Mouse (Mus musculus): Measurements from ENCODE around the gene Itpa. TPM values are rescaled to one million over a fixed set of nuclear protein-coding genes. Genes with fewer than 3 reads are reported as not detected.
A peak's percentile ranks its signal among the peaks of the same experiment; 100 is the strongest.

Itpa gene
- polyA plus RNA-seq, 1 experiment from 2014 or later = 152 TPM

GRCm38 (mm10) chr2:130664102-130664701 is 3.2 kb upstream of the Itpa start, which contains the start of gene Ddrgk1:
Gene Ddrgk1, minus strand, starts transcription at chr2:130664659.
- DNase-seq (ENCODE audit: low spot score) (peak; percentile 94), ATAC-seq (replicated peaks; ENCODE audit: low FRiP score) (peak; percentile 95)
- H3K27ac ChIP-seq (ENCODE audit: low read depth, low read length) = peak within 1 kb of the TSS; percentile 96
- no peaks in the 10 kb centered on the region; the same call in 1 of the 2 replicates for H3K36me3 ChIP-seq (ENCODE audit: control insufficient read depth, insufficient read depth, low read length)
- WGBS = under 1% methylated on average over 40 of the region's 40 CpGs
- no peaks in the 10 kb centered on the region for H3K9me3 ChIP-seq (ENCODE audit: control insufficient read depth, low read length)
- H3K27me3 ChIP-seq (ENCODE audit: control insufficient read depth, insufficient read depth, low read length) = no peaks in the 10 kb centered on the region
- H3K4me3 ChIP-seq (ENCODE audit: low read depth, low read length) = peak within 1 kb of the TSS; percentile 58
- H3K9ac ChIP-seq (ENCODE audit: low read length) = peak within 1 kb of the TSS; percentile 86
- peak within 1 kb of the TSS; percentile 77 for H3K4me2 ChIP-seq (ENCODE audit: low read depth, low read length, severe bottlenecking)
- peaks cover 10% of the 10 kb centered on the region for H3K4me1 ChIP-seq (replicated peaks; ENCODE audit: control insufficient read depth, insufficient read depth, low read length)

DNA sequence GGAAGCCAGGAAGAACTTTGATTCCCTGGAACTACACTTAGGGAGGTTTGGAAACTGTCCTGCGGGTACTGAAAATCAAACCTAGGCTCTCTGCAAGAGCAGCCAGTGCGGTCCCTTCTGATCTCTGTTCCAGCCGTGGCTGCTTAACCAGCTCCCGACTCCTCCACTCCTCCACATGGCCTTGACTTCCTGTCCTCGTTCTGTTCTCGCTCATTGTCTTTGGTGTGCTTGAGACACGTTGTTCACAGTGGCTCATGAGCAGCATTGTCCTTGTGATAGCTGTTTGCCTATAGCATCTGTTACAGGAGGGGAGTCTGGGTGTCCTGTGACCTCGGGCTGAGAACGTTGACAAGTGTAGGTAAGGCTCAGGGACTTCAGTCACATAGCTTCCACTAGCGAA is 9.8 kb downstream of the Itpa start:
- Histone ChIP-seq H3K4me2 (ENCODE audit: low read depth, low read length, severe bottlenecking) (no peak overlapping the region), H3K9ac (ENCODE audit: low read length) (no peak overlapping the region), H3K27ac (ENCODE audit: low read depth, low read length) (no peak overlapping the region), H3K4me3 (ENCODE audit: low read depth, low read length) (no peak overlapping the region), H3K4me1 (replicated peaks; ENCODE audit: control insufficient read depth, insufficient read depth, low read length) (no peaks in the 10 kb centered on the region), H3K36me3 (ENCODE audit: control insufficient read depth, insufficient read depth, low read length) (peaks cover 24% of the 10 kb centered on the region; the same call in 1 of the 2 replicates), H3K27me3 (ENCODE audit: control insufficient read depth, insufficient read depth, low read length) (no peaks in the 10 kb centered on the region), H3K9me3 (ENCODE audit: control insufficient read depth, low read length) (no peaks in the 10 kb centered on the region)
- 93% methylated on average over 10 of the region's 10 CpGs for WGBS
- DNase-seq (ENCODE audit: low spot score) = no peak
- ATAC-seq (replicated peaks; ENCODE audit: low FRiP score) = no peak

DNA sequence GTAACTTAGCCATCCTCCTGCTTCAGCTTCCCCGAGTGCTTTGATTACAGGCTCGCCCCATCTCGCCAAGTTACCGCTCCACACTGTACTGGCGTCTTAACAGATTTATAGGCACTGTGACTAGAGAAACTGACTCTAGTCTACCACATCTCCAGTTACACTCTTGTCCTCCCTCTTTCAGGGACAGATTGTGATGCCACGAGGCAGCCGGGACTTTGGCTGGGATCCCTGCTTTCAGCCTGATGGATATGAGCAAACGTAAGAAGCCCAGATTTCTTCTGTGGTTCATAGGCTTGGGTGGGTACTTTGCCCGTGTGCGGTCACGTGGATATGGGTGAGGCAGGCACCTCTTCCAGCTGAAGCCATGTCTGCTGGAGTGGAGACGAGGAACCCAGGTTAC is 11.7 kb downstream of the Itpa start:
- Histone ChIP-seq H3K4me1 (replicated peaks; ENCODE audit: control insufficient read depth, insufficient read depth, low read length) (no peaks in the 10 kb centered on the region), H3K4me2 (ENCODE audit: low read depth, low read length, severe bottlenecking) (no peak overlapping the region), H3K9ac (ENCODE audit: low read length) (no peak overlapping the region), H3K27me3 (ENCODE audit: control insufficient read depth, insufficient read depth, low read length) (no peaks in the 10 kb centered on the region), H3K27ac (ENCODE audit: low read depth, low read length) (no peak overlapping the region), H3K36me3 (ENCODE audit: control insufficient read depth, insufficient read depth, low read length) (peaks cover 16% of the 10 kb centered on the region; the same call in 1 of the 2 replicates), H3K9me3 (ENCODE audit: control insufficient read depth, low read length) (no peaks in the 10 kb centered on the region), H3K4me3 (ENCODE audit: low read depth, low read length) (no peak overlapping the region)
- WGBS = 97% methylated on average over 12 of the region's 12 CpGs
- ATAC-seq (replicated peaks; ENCODE audit: low FRiP score) = no peak
- no peak for DNase-seq (ENCODE audit: low spot score)

GRCm38 (mm10) chr2:130679899-130680298 is 12.5 kb downstream of the Itpa start:
- Histone ChIP-seq H3K9me3 (ENCODE audit: control insufficient read depth, low read length) (no peaks in the 10 kb centered on the region), H3K4me1 (replicated peaks; ENCODE audit: control insufficient read depth, insufficient read depth, low read length) (no peaks in the 10 kb centered on the region), H3K9ac (ENCODE audit: low read length) (no peak overlapping the region), H3K4me3 (ENCODE audit: low read depth, low read length) (no peak overlapping the region), H3K27ac (ENCODE audit: low read depth, low read length) (no peak overlapping the region), H3K27me3 (ENCODE audit: control insufficient read depth, insufficient read depth, low read length) (no peaks in the 10 kb centered on the region), H3K36me3 (ENCODE audit: control insufficient read depth, insufficient read depth, low read length) (peaks cover 12% of the 10 kb centered on the region; the same call in 1 of the 2 replicates), H3K4me2 (ENCODE audit: low read depth, low read length, severe bottlenecking) (no peak overlapping the region)
- no peak for DNase-seq (ENCODE audit: low spot score)
- ATAC-seq (replicated peaks; ENCODE audit: low FRiP score) = no peak
- 93% methylated on average over 6 of the region's 6 CpGs for WGBS

- no peaks in the 10 kb centered on the region for H3K27me3 ChIP-seq (ENCODE audit: control insufficient read depth, insufficient read depth, low read length)
- DNase-seq (ENCODE audit: low spot score) (no peak), ATAC-seq (replicated peaks; ENCODE audit: low FRiP score) (no peak)
- H3K4me1 ChIP-seq (replicated peaks; ENCODE audit: control insufficient read depth, insufficient read depth, low read length) = no peaks in the 10 kb centered on the region
- no peak overlapping the region for H3K27ac ChIP-seq (ENCODE audit: low read depth, low read length)
- 83% methylated on average over 3 of the region's 3 CpGs for WGBS
- no peak overlapping the region for H3K4me2 ChIP-seq (ENCODE audit: low read depth, low read length, severe bottlenecking)
- H3K9ac ChIP-seq (ENCODE audit: low read length) = no peak overlapping the region
- H3K9me3 ChIP-seq (ENCODE audit: control insufficient read depth, low read length) = no peaks in the 10 kb centered on the region
- H3K4me3 ChIP-seq (ENCODE audit: low read depth, low read length) = no peak overlapping the region
- peaks cover 12% of the 10 kb centered on the region; the same call in 1 of the 2 replicates for H3K36me3 ChIP-seq (ENCODE audit: control insufficient read depth, insufficient read depth, low read length)
These were observed 14.1 kb downstream of the Itpa start for GRCm38 (mm10) chr2:130681531-130681930.

DNA sequence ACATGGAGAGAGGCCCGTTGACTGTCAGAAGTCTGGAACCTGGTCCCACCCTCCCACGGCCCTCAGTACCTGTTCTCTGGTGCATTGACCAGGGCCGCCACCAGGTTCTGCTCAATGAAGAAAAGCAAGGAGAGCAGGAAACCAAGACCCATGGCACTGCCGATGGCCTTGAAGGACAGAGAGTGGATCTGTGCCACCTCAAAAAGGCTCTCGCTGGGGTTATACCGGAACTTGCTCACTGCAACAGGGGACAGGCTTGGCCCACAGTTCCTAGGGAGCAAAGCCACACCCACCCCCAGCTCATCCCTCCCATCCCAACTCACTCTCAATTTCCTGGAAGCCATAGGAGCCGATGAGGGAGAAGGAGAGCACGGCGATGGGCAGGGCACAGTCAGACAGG is 18.0 kb downstream of the Itpa start:
- 88% methylated on average over 9 of the region's 9 CpGs for WGBS

DNA sequence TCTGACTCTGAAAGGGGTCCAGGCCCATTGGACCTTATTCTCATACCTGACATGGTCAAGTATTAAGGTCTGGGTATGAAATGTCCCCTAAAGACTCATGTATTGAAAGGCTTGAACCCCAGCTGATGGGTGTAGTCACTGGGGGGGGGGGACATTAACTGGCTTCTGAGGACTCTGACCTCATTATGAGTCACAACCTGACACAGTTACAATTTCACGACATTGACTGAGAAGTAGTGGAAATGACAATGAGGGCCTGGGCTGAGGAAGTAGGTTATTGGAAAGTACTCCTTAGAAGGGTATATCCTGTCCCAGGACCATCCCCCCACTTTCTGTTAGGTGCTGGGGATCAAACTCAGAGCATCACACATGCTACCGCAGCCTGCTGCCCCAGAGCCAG is 21.6 kb downstream of the Itpa start:
- no peak overlapping the region for H3K9ac ChIP-seq (ENCODE audit: low read length)
- ATAC-seq (replicated peaks; ENCODE audit: low FRiP score) (no peak), DNase-seq (ENCODE audit: low spot score) (no peak)
- no peak overlapping the region for H3K4me3 ChIP-seq (ENCODE audit: low read depth, low read length)
- H3K4me1 ChIP-seq (replicated peaks; ENCODE audit: control insufficient read depth, insufficient read depth, low read length) = no peaks in the 10 kb centered on the region
- H3K36me3 ChIP-seq (ENCODE audit: control insufficient read depth, insufficient read depth, low read length) = no peaks in the 10 kb centered on the region
- H3K9me3 ChIP-seq (ENCODE audit: control insufficient read depth, low read length) = no peaks in the 10 kb centered on the region
- H3K27me3 ChIP-seq (ENCODE audit: control insufficient read depth, insufficient read depth, low read length) = no peaks in the 10 kb centered on the region
- 73% methylated on average over 2 of the region's 2 CpGs for WGBS
- H3K27ac ChIP-seq (ENCODE audit: low read depth, low read length) = no peak overlapping the region
- H3K4me2 ChIP-seq (ENCODE audit: low read depth, low read length, severe bottlenecking) = no peak overlapping the region

More for the DNA sequence above, 18.0 kb downstream of the Itpa start:
- Histone ChIP-seq H3K4me1 (replicated peaks; ENCODE audit: control insufficient read depth, insufficient read depth, low read length) (no peaks in the 10 kb centered on the region), H3K9ac (ENCODE audit: low read length) (no peak overlapping the region), H3K4me2 (ENCODE audit: low read depth, low read length, severe bottlenecking) (no peak overlapping the region), H3K27ac (ENCODE audit: low read depth, low read length) (no peak overlapping the region), H3K27me3 (ENCODE audit: control insufficient read depth, insufficient read depth, low read length) (no peaks in the 10 kb centered on the region), H3K4me3 (ENCODE audit: low read depth, low read length) (no peak overlapping the region), H3K36me3 (ENCODE audit: control insufficient read depth, insufficient read depth, low read length) (peaks cover under 1% of the 10 kb centered on the region; the same call in 1 of the 2 replicates), H3K9me3 (ENCODE audit: control insufficient read depth, low read length) (no peaks in the 10 kb centered on the region)
- ATAC-seq (replicated peaks; ENCODE audit: low FRiP score) (no peak), DNase-seq (ENCODE audit: low spot score) (no peak)

GRCm38 (mm10) chr2:130693563-130693962 is 26.2 kb downstream of the Itpa start:
- peaks cover 22% of the 10 kb centered on the region for H3K27me3 ChIP-seq (ENCODE audit: control insufficient read depth, insufficient read depth, low read length)
- H3K4me1 ChIP-seq (replicated peaks; ENCODE audit: control insufficient read depth, insufficient read depth, low read length) = peaks cover 2% of the 10 kb centered on the region; the same call in 1 of the 2 replicates
- H3K9ac ChIP-seq (ENCODE audit: low read length) = no peak overlapping the region
- DNase-seq (ENCODE audit: low spot score) (no peak), ATAC-seq (replicated peaks; ENCODE audit: low FRiP score) (no peak)
- no peaks in the 10 kb centered on the region for H3K36me3 ChIP-seq (ENCODE audit: control insufficient read depth, insufficient read depth, low read length)
- no peak overlapping the region for H3K4me2 ChIP-seq (ENCODE audit: low read depth, low read length, severe bottlenecking)
- 51% methylated on average over 3 of the region's 3 CpGs for WGBS
- H3K4me3 ChIP-seq (ENCODE audit: low read depth, low read length) = no peak overlapping the region
- H3K9me3 ChIP-seq (ENCODE audit: control insufficient read depth, low read length) = no peaks in the 10 kb centered on the region
- no peak overlapping the region for H3K27ac ChIP-seq (ENCODE audit: low read depth, low read length)

- no peaks in the 10 kb centered on the region for H3K9me3 ChIP-seq (ENCODE audit: control insufficient read depth, low read length)
- no peak; the same call in none of the 2 replicates for ATAC-seq (replicated peaks; ENCODE audit: low FRiP score)
- no peak overlapping the region for H3K27ac ChIP-seq (ENCODE audit: low read depth, low read length)
- no peaks in the 10 kb centered on the region for H3K36me3 ChIP-seq (ENCODE audit: control insufficient read depth, insufficient read depth, low read length)
- H3K4me3 ChIP-seq (ENCODE audit: low read depth, low read length) = peak overlapping the region; percentile 58
- peak overlapping the region; percentile 100 for H3K4me2 ChIP-seq (ENCODE audit: low read depth, low read length, severe bottlenecking)
- WGBS = 2% methylated on average over 31 of the region's 31 CpGs
- H3K4me1 ChIP-seq (replicated peaks; ENCODE audit: control insufficient read depth, insufficient read depth, low read length) = peaks cover 2% of the 10 kb centered on the region; the same call in 1 of the 2 replicates
- peak overlapping the region; percentile 49 for H3K9ac ChIP-seq (ENCODE audit: low read length)
- DNase-seq (ENCODE audit: low spot score) = no peak
- H3K27me3 ChIP-seq (ENCODE audit: control insufficient read depth, insufficient read depth, low read length) = peaks cover 26% of the 10 kb centered on the region
These were observed 29.3 kb downstream of the Itpa start for GRCm38 (mm10) chr2:130696700-130697152.
